Mouse (Mus musculus) liver, embryonic 14.5 days (tissue): ENCODE measurements around the gene Uox.

ENCODE experiments used
- CTCF ChIP-seq: IDR thresholded peaks from 2 replicates; pipeline ENCODE4 v1.5.1; 2016; ENCODE audit warnings: antibody characterized with exemption, low read depth, control low read depth
- EP300 ChIP-seq: IDR thresholded peaks from 2 replicates; pipeline ENCODE4 v1.6.1; 2016; ENCODE audit warnings: antibody characterized with exemption, low read depth

DNA sequence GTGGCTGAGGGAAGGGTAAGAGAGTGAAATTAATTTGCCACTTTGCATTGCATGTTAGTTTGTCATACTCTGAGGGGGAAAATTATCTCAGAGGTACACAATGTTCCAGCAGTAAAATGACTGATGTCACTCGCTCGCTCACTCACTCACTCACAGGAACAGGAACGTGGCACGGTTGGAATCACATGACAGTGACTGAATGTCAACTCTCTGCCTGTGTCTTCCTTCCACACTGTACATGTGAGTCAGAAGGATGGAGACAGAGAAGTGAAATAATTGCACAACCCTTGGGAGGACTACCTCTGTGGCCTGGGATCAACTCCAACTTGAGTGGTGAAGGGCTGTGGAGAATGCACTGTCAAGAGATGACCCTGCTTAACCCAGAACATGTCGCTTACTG lies 87.2 kb downstream of the Uox start:
- no peak for TF ChIP-seq CTCF
- no peak for TF ChIP-seq EP300
